Mouse (Mus musculus): Measurements from ENCODE around the gene Ift88. TPM values are rescaled to one million over a fixed set of nuclear protein-coding genes. Genes with fewer than 3 reads are reported as not detected.

Ift88 gene
- polyA plus RNA-seq (2015; fragmentation: Nextera tagmentation; extraction: Ambion mirVana) = 6.3 TPM in 2 replicates

- 3% methylated on average over 42 of the region's 42 CpGs for WGBS
- no peaks in the 10 kb centered on the region for H3K27me3 ChIP-seq
- H3K27ac ChIP-seq = peak within 1 kb of the TSS; percentile 60
- H3K4me3 ChIP-seq = peak within 1 kb of the TSS; percentile 92
- no peaks in the 10 kb centered on the region for H3K9me3 ChIP-seq (replicated peaks)
- no peaks in the 10 kb centered on the region for H3K36me3 ChIP-seq
- peak within 1 kb of the TSS; percentile 89 for H3K4me2 ChIP-seq
- peak; percentile 97 for ATAC-seq (replicated peaks; ENCODE audit: insufficient number of reproducible peaks, insufficient read depth, low FRiP score, low read depth)
- peak within 1 kb of the TSS; percentile 89 for H3K9ac ChIP-seq
- H3K4me1 ChIP-seq (replicated peaks) = peaks cover 7% of the 10 kb centered on the region
These were observed at the start of gene Ift88 for GRCm38 (mm10) chr14:57423432-57424211. Ift88 (plus strand) TSS chr14:57424062.

DNA sequence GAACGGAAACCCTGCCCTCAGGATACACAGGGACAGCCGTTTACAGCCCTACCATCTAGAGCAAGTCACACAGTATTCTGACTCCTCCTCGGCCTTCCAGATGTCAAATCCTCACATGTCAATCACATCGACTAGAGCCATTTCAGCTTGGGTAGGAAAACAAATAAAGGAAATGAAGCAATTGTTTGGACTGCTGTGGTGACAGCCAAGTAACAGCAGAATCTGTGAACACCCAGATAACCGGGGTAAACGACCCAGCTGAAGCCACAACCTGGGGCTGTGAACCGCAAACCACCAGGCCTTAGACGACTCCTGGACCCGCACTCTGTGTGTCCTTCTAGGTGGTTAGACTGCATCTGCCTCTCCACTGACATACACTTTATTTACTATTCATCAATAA, 48.7 kb upstream of the Ift88 start:
- H3K36me3 ChIP-seq = no peaks in the 10 kb centered on the region
- no peak overlapping the region for H3K27ac ChIP-seq
- no peak overlapping the region for H3K9ac ChIP-seq
- 62% methylated on average over 9 of the region's 9 CpGs for WGBS
- ATAC-seq (replicated peaks; ENCODE audit: insufficient number of reproducible peaks, insufficient read depth, low FRiP score, low read depth) = no peak
- no peaks in the 10 kb centered on the region for H3K4me1 ChIP-seq (replicated peaks)
- H3K27me3 ChIP-seq = no peaks in the 10 kb centered on the region
- no peak overlapping the region for H3K4me2 ChIP-seq
- no peak overlapping the region for H3K4me3 ChIP-seq
- no peaks in the 10 kb centered on the region for H3K9me3 ChIP-seq (replicated peaks)

GRCm38 (mm10) chr14:57376016-57376415, 47.8 kb upstream of the Ift88 start:
- WGBS = 76% methylated on average over 8 of the region's 8 CpGs
- no peaks in the 10 kb centered on the region for H3K4me1 ChIP-seq (replicated peaks)
- no peaks in the 10 kb centered on the region for H3K9me3 ChIP-seq (replicated peaks)
- no peak overlapping the region for H3K4me2 ChIP-seq
- no peak overlapping the region for H3K4me3 ChIP-seq
- no peak for ATAC-seq (replicated peaks; ENCODE audit: insufficient number of reproducible peaks, insufficient read depth, low FRiP score, low read depth)
- no peaks in the 10 kb centered on the region for H3K36me3 ChIP-seq
- H3K27ac ChIP-seq = no peak overlapping the region
- H3K9ac ChIP-seq = no peak overlapping the region
- no peaks in the 10 kb centered on the region for H3K27me3 ChIP-seq

DNA sequence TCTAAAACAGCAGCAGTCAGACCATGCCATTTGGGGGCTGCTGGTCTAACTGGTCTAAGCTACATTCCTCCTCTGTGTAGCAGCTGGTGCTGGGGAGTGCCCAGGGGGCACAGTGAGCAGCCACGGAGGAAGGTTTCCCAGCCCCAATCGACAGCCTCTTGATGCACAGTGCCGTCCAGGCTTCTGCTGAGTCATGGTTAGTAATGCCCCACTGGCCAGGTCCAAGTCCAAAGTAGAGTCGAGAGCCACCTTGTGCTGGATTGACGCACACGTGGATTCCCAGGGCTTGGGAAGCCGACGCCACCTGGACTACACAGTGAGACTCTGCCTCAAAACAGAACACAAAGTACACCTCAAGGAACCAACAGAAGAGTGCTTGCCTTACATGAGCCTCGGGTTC, 46.9 kb upstream of the Ift88 start:
- no peaks in the 10 kb centered on the region for H3K9me3 ChIP-seq (replicated peaks)
- no peaks in the 10 kb centered on the region for H3K27me3 ChIP-seq
- no peaks in the 10 kb centered on the region for H3K36me3 ChIP-seq
- no peak for ATAC-seq (replicated peaks; ENCODE audit: insufficient number of reproducible peaks, insufficient read depth, low FRiP score, low read depth)
- WGBS = 79% methylated on average over 9 of the region's 9 CpGs
- H3K4me3 ChIP-seq = no peak overlapping the region
- no peak overlapping the region for H3K9ac ChIP-seq
- no peak overlapping the region for H3K4me2 ChIP-seq
- no peaks in the 10 kb centered on the region for H3K4me1 ChIP-seq (replicated peaks)
- no peak overlapping the region for H3K27ac ChIP-seq

DNA sequence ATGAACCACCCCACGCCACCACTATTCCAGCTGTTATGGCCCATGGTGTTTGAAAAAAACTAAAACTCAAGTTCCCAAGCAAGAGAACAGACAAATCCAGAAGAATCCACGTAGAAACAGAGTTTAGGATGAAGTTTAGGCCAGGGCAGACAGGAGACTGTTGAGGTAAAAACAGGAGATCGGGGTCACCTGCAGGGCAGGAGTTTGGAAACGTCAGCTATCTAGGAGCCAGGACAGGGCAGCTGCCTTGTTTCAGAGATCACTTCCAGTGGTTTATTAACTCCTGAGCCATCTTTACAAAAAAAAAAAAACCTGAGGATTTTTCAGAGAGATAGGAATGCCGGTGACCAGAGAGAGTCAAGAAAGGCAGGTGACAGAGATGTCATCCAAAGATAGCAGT, 46.3 kb upstream of the Ift88 start:
- no peaks in the 10 kb centered on the region for H3K4me1 ChIP-seq (replicated peaks)
- WGBS = 62% methylated on average over 5 of the region's 5 CpGs
- H3K27ac ChIP-seq = no peak overlapping the region
- H3K27me3 ChIP-seq = no peaks in the 10 kb centered on the region
- no peak overlapping the region for H3K4me3 ChIP-seq
- H3K4me2 ChIP-seq = no peak overlapping the region
- ATAC-seq (replicated peaks; ENCODE audit: insufficient number of reproducible peaks, insufficient read depth, low FRiP score, low read depth) = no peak
- H3K36me3 ChIP-seq = no peaks in the 10 kb centered on the region
- H3K9ac ChIP-seq = no peak overlapping the region
- no peaks in the 10 kb centered on the region for H3K9me3 ChIP-seq (replicated peaks)

DNA sequence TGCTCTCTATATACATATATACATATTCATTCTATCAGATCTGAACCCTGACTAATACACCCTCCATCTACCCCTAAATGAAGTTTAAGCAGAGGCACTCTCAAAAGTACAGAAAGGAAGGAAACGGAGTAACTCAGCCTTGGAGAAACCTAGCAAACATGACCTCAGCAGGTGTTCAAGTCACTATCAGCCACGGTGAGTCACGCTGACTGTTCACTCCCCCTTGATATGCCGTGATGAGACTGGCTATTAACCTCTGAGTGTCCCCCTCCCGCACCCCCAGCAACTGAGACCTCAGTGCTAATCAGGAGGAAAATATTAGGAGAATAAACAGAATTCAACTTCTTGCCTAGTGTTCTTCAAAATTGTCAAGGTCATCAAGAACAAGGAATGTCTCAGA, 38.2 kb upstream of the Ift88 start:
- peaks cover 6% of the 10 kb centered on the region for H3K4me1 ChIP-seq (replicated peaks)
- no peak overlapping the region for H3K9ac ChIP-seq
- no peaks in the 10 kb centered on the region for H3K27me3 ChIP-seq
- no peak overlapping the region for H3K4me3 ChIP-seq
- ATAC-seq (replicated peaks; ENCODE audit: insufficient number of reproducible peaks, insufficient read depth, low FRiP score, low read depth) = no peak
- H3K36me3 ChIP-seq = no peaks in the 10 kb centered on the region
- no peak overlapping the region for H3K27ac ChIP-seq
- H3K4me2 ChIP-seq = no peak overlapping the region
- 67% methylated on average over 5 of the region's 5 CpGs for WGBS
- H3K9me3 ChIP-seq (replicated peaks) = no peaks in the 10 kb centered on the region

DNA sequence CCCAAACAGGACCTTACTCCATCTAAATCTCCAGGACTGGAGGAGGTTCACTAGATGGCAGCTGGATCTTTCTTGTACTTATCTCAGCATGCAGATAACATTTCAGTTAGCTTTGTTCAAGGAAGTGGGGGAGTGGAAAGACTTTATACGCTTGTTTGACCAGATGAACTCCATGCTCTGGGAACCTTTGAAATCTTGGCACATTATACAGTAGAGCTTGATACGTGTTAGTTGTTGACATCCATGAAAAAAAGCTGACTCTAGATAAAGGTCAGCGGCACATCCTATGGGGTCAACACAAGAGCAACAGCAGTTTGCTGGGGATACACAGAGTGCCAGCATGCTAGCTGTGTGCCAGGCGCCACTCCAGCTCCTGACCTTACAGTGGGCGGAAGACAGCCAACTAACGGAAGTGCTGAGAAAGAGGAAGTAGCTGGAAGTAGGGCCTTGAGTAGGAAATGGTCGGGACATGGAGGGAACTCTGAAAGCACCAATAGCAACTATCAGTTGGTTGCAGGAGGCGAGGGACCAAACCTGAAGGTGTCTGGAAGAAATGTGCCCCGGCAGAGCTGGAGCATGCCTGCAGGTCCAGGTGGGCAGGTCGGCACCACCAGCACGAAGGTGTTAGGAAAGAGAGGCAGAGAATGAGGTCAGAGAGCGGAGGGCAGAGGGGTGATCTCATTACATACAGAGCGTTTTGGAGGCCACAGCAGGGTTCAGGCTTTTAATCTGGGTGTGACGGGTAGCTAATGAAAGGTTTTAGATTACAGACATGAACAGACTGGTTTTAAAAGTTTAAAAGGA, 36.9 kb upstream of the Ift88 start:
- ATAC-seq (replicated peaks; ENCODE audit: insufficient number of reproducible peaks, insufficient read depth, low FRiP score, low read depth) = 0 out of 2 replicates have a peak, but pooled peaks have one; percentile 27

GRCm38 (mm10) chr14:57391621-57392020, 32.2 kb upstream of the Ift88 start:
- no peak overlapping the region for H3K27ac ChIP-seq
- 56% methylated on average over 4 of the region's 4 CpGs for WGBS
- H3K4me3 ChIP-seq = no peak overlapping the region
- no peak overlapping the region for H3K9ac ChIP-seq
- peaks cover 6% of the 10 kb centered on the region for H3K4me1 ChIP-seq (replicated peaks)
- H3K4me2 ChIP-seq = no peak overlapping the region
- ATAC-seq (replicated peaks; ENCODE audit: insufficient number of reproducible peaks, insufficient read depth, low FRiP score, low read depth) = no peak
- H3K9me3 ChIP-seq (replicated peaks) = no peaks in the 10 kb centered on the region
- no peaks in the 10 kb centered on the region for H3K27me3 ChIP-seq
- no peaks in the 10 kb centered on the region for H3K36me3 ChIP-seq

More for the DNA sequence above, 36.9 kb upstream of the Ift88 start:
- peaks cover 6% of the 10 kb centered on the region for H3K4me1 ChIP-seq (replicated peaks)
- H3K27ac ChIP-seq = peak overlapping the region; percentile 10
- no peaks in the 10 kb centered on the region for H3K36me3 ChIP-seq
- no peak overlapping the region for H3K9ac ChIP-seq
- H3K4me3 ChIP-seq = no peak overlapping the region
- H3K27me3 ChIP-seq = no peaks in the 10 kb centered on the region
- no peaks in the 10 kb centered on the region for H3K9me3 ChIP-seq (replicated peaks)
- H3K4me2 ChIP-seq = 0 out of 2 replicates have a peak overlapping the region, but pooled peaks have one; percentile 1
- 46% methylated on average over 14 of the region's 14 CpGs for WGBS

DNA sequence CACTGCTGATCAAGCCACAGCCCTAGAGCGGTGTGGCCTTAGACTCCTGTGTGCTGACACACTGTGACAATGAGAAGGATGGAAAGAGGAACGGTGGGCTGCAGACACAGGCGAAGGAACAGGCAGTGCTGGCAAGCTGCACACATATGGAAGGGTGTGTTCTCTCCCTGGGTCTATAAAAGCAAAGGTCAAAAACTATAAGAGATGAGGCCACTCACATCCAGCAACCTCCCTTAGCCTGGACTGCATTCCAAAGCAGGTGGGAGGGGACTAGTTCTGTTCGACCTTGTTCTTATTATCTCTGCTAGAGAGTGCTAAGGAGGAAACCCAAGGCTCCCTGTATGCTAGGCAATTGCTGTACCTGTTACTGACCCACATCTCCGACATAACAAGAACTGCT, 31.6 kb upstream of the Ift88 start:
- Histone ChIP-seq H3K9me3 (replicated peaks) (no peaks in the 10 kb centered on the region), H3K9ac (no peak overlapping the region), H3K27ac (no peak overlapping the region), H3K36me3 (no peaks in the 10 kb centered on the region), H3K27me3 (no peaks in the 10 kb centered on the region), H3K4me3 (no peak overlapping the region), H3K4me1 (replicated peaks) (0 out of 2 replicates have a peak, but pooled peaks cover 2% of the 10 kb centered on the region), H3K4me2 (no peak overlapping the region)
- ATAC-seq (replicated peaks; ENCODE audit: insufficient number of reproducible peaks, insufficient read depth, low FRiP score, low read depth) = no peak
- WGBS = 54% methylated on average over 5 of the region's 5 CpGs

DNA sequence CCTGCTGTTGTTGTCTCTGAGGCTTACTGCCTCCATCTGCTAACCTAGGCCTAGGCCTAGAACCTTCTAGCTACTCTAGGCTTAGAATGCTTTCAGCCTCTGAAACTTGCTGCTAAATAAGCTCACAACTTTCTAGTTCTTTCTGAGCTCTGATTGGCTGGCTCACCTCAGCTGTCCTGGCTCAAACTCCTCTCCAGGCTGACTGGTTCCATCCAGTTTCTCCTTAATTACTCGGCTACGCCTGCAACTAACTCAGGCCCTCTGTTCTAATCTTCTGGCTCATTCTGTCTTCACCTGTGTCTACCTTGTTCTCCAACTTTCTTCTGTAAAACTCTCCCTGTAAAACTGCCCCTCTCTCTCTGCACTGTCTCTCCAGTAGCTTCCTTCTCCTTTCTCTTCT, 28.4 kb upstream of the Ift88 start:
- H3K27me3 ChIP-seq = no peaks in the 10 kb centered on the region
- no peak for ATAC-seq (replicated peaks; ENCODE audit: insufficient number of reproducible peaks, insufficient read depth, low FRiP score, low read depth)
- H3K4me3 ChIP-seq = no peak overlapping the region
- WGBS = 62% methylated on average over 2 of the region's 2 CpGs
- H3K27ac ChIP-seq = no peak overlapping the region
- H3K4me2 ChIP-seq = no peak overlapping the region
- peaks cover 3% of the 10 kb centered on the region; the same call in 1 of the 2 replicates for H3K4me1 ChIP-seq (replicated peaks)
- no peak overlapping the region for H3K9ac ChIP-seq
- H3K36me3 ChIP-seq = no peaks in the 10 kb centered on the region
- no peaks in the 10 kb centered on the region for H3K9me3 ChIP-seq (replicated peaks)

- Histone ChIP-seq H3K4me1 (replicated peaks) (peaks cover 3% of the 10 kb centered on the region; the same call in 1 of the 2 replicates), H3K36me3 (no peaks in the 10 kb centered on the region), H3K27ac (no peak overlapping the region), H3K9me3 (replicated peaks) (no peaks in the 10 kb centered on the region), H3K27me3 (no peaks in the 10 kb centered on the region), H3K9ac (no peak overlapping the region), H3K4me2 (no peak overlapping the region), H3K4me3 (no peak overlapping the region)
- ATAC-seq (replicated peaks; ENCODE audit: insufficient number of reproducible peaks, insufficient read depth, low FRiP score, low read depth) = no peak
- WGBS = 82% methylated on average over 5 of the region's 5 CpGs
These were observed 26.6 kb upstream of the Ift88 start for GRCm38 (mm10) chr14:57397221-57397620.
